In genomic region chr14:21018977-21019376, GRCm38 (mm10) we compare ENCODE assay signal across 8 mouse cellular contexts. TPM values are rescaled to one million over a fixed set of nuclear protein-coding genes. Genes with fewer than 3 reads are reported as not detected.
DNase-seq lines count a peak whose midpoint lies in the region; ATAC-seq and TF ChIP-seq lines count a peak whose summit lies in the region.

No protein-coding gene starts in this region.

- TF ChIP-seq EP300 in stomach, postnatal 0 days (optimal IDR thresholded peaks at IDR 0.05) = no peak

- H3K4me1 ChIP-seq in heart, embryonic 12.5 days (replicated peaks) = no peaks in the 10 kb centered on the region; the same call in 1 of the 2 replicates
- no peaks in the 10 kb centered on the region for H3K4me1 ChIP-seq in heart, embryonic 11.5 days (ENCODE audit: control insufficient read depth, insufficient read depth, low read length)
- no peaks in the 10 kb centered on the region for H3K4me1 ChIP-seq in stomach, postnatal 0 days (replicated peaks; ENCODE audit: control insufficient read depth, insufficient read depth)

- no peaks in the 10 kb centered on the region for H3K9me3 ChIP-seq in heart, embryonic 12.5 days (replicated peaks)
- 0 out of 2 replicates have a peak, but pooled peaks cover 2% of the 10 kb centered on the region for H3K9me3 ChIP-seq in heart, embryonic 11.5 days (replicated peaks; ENCODE audit: control insufficient read depth, low read length)
- H3K9me3 ChIP-seq in stomach, postnatal 0 days (ENCODE audit: control insufficient read depth, low read length) = no peaks in the 10 kb centered on the region

- no peak overlapping the region for H3K4me3 ChIP-seq in heart, embryonic 12.5 days
- no peak overlapping the region for H3K4me3 ChIP-seq in heart, embryonic 11.5 days (ENCODE audit: low read depth, low read length)
- no peak overlapping the region for H3K4me3 ChIP-seq in stomach, postnatal 0 days (ENCODE audit: low read depth, low read length)

- peak; percentile 68 for TF ChIP-seq CTCF in stomach, postnatal 0 days (IDR thresholded peaks at IDR 0.05; ENCODE audit: low read depth)

- H3K36me3 ChIP-seq in heart, embryonic 12.5 days = peaks cover 81% of the 10 kb centered on the region
- peaks cover 31% of the 10 kb centered on the region for H3K36me3 ChIP-seq in heart, embryonic 11.5 days (ENCODE audit: control insufficient read depth, insufficient read depth, low read length)
- peaks cover 35% of the 10 kb centered on the region for H3K36me3 ChIP-seq in stomach, postnatal 0 days (ENCODE audit: control insufficient read depth, insufficient read depth, low read length)

- WGBS in heart, embryonic 12.5 days = 53% methylated on average over 3 of the region's 3 CpGs
- 62% methylated on average over 3 of the region's 3 CpGs for WGBS in heart, embryonic 11.5 days (ENCODE audit: insufficient replicate concordance)
- WGBS in stomach, postnatal 0 days = 60% methylated on average over 3 of the region's 3 CpGs

- H3K27me3 ChIP-seq in heart, embryonic 12.5 days (replicated peaks) = no peaks in the 10 kb centered on the region
- no peaks in the 10 kb centered on the region for H3K27me3 ChIP-seq in heart, embryonic 11.5 days (ENCODE audit: control insufficient read depth, insufficient read depth, low read length)
- H3K27me3 ChIP-seq in stomach, postnatal 0 days (ENCODE audit: control insufficient read depth, insufficient read depth, low read length) = no peaks in the 10 kb centered on the region

- no peak overlapping the region for H3K27ac ChIP-seq in heart, embryonic 12.5 days (ENCODE audit: poor library complexity, severe bottlenecking)
- H3K27ac ChIP-seq in heart, embryonic 11.5 days (ENCODE audit: low read depth, low read length) = no peak overlapping the region
- H3K27ac ChIP-seq in stomach, postnatal 0 days (replicated peaks) = no peak overlapping the region

- no peak overlapping the region for H3K9ac ChIP-seq in heart, embryonic 12.5 days
- no peak overlapping the region for H3K9ac ChIP-seq in heart, embryonic 11.5 days (ENCODE audit: low read depth, low read length)
- no peak overlapping the region for H3K9ac ChIP-seq in stomach, postnatal 0 days (ENCODE audit: low read length)

- peak; percentile 11 to 18 for DNase-seq in spleen, postnatal 36 days (ENCODE audit: low spot score in 2 of 2)
- no peak for DNase-seq in spleen, postnatal 4 days (ENCODE audit: low spot score in 2 of 2)
- peak; percentile 10 for DNase-seq in cerebellum, adult 9-11 months
- DNase-seq in stomach, postnatal 0 days (ENCODE audit: low spot score) = no peak
- no peak for DNase-seq in ovary, adult 18-20 months (ENCODE audit: low spot score)

- 0 out of 2 replicates have a peak, but pooled peaks have one; percentile 36 for ATAC-seq in heart, embryonic 12.5 days (ENCODE audit: insufficient number of reproducible peaks, low FRiP score)
- ATAC-seq in heart, embryonic 11.5 days (replicated peaks; ENCODE audit: insufficient number of reproducible peaks, low FRiP score, low TSS enrichment) = no peak; the same call in 1 of the 2 replicates
- ATAC-seq in inflammation-experienced regulatory T-cells, adult 6 months = peak; percentile 82
- no peak for ATAC-seq in stomach, postnatal 0 days (ENCODE audit: low FRiP score, low TSS enrichment)

- no peak overlapping the region for H3K4me2 ChIP-seq in heart, embryonic 12.5 days
- no peak overlapping the region for H3K4me2 ChIP-seq in heart, embryonic 11.5 days
- H3K4me2 ChIP-seq in stomach, postnatal 0 days (replicated peaks; ENCODE audit: low read depth) = no peak overlapping the region

RNA-seq across cellular contexts. Expression of gene Ap3m1, which starts 33.3 kb away (rescaled TPM):
- polyA plus RNA-seq in heart, embryonic 12.5 days (2016; fragmentation: Nextera tagmentation; extraction: Ambion mirVana) = 71.5 and 75.4 TPM in 2 replicates
- 84.6 and 98.0 TPM in 2 replicates for polyA plus RNA-seq in heart, embryonic 11.5 days (2014; fragmentation: Nextera tagmentation; extraction: Ambion mirVana)
- polyA plus RNA-seq in inflammation-experienced regulatory T-cells, adult 6 months (2017; shearing (Covaris generic)) = 100 to 1,000 TPM in 1 of 3 experiments, 10 to 100 TPM in 2; 70.6 to 107 (median 81.6) TPM
- 42.7 and 46.8 TPM in 2 replicates for polyA plus RNA-seq in stomach, postnatal 0 days (2015; fragmentation: Nextera tagmentation; extraction: Ambion mirVana)

RNA-seq across cellular contexts. Expression of gene Adk, which starts 33.4 kb away (rescaled TPM):
- polyA plus RNA-seq in heart, embryonic 12.5 days (2016; fragmentation: Nextera tagmentation; extraction: Ambion mirVana) = 257 and 273 TPM in 2 replicates
- 261 and 271 TPM in 2 replicates for polyA plus RNA-seq in heart, embryonic 11.5 days (2014; fragmentation: Nextera tagmentation; extraction: Ambion mirVana)
- polyA plus RNA-seq in inflammation-experienced regulatory T-cells, adult 6 months (2017; shearing (Covaris generic)) = 100 to 1,000 TPM in 2 of 3 experiments, 10 to 100 TPM in 1; 84.7 to 128 (median 118) TPM
- 106 and 110 TPM in 2 replicates for polyA plus RNA-seq in stomach, postnatal 0 days (2015; fragmentation: Nextera tagmentation; extraction: Ambion mirVana)

Comparison
In these comparisons a context has a peak if more than half of its experiments do, and no peak if none do; other contexts are left out.
1. ATAC-seq: peak in heart, embryonic 12.5 days (single experiment) and inflammation-experienced regulatory T-cells, adult 6 months (single experiment); none in heart, embryonic 11.5 days (single experiment) and stomach, postnatal 0 days (single experiment).
2. DNase-seq: peak in spleen, postnatal 36 days (2 of 2) and cerebellum, adult 9-11 months (single experiment); none in spleen, postnatal 4 days (0 of 2), stomach, postnatal 0 days (single experiment) and ovary, adult 18-20 months (single experiment).